Mouse (Mus musculus): ENCODE data around the gene Fan1. TPM values are rescaled to one million over a fixed set of nuclear protein-coding genes. Genes with fewer than 3 reads are reported as not detected.

Fan1 gene
- 10 to 100 TPM; 12.7 to 16.2 TPM for total RNA-seq (2023)

GRCm38 (mm10) chr7:64373830-64374562 lies at the start of gene Fan1:
Gene Fan1, minus strand, starts transcription at chr7:64374095.

DNA sequence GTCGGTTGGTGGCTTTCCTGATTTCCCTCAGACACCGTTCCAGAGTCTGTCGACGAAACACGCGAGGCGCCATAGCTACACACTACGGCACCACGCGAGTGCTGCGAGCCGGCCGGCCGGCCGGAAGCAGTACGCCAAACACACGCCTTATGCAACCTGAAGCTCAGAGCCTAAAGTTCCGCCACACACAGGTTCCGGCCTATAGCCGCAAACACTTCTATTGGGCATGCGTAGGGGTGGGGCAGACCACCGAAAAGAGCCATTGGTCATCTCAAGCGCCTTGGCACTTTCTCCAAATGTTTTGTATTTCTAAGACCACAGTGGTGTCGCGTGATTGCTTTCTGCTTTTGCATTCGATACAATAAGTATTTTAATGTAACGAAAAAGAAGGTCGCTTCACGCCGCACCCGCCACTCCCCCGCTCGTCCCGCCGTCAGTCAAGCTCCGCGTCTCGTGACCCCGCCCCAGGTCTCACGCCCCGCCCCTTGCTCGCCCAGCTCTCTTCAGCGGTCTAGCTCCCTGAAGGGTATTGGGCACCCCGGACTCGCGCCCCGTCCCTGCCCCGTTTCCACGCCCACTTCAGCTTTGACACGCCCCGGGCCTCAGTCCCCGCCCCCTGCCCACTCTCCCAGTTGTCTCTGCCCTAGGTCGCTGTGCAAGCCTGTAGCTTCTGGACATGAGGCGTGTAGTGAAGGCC lies 18.4 kb upstream of the Fan1 start, which contains the start of the genes Mphosph10 and Mcee:
Gene Mphosph10, minus strand, starts transcription at position 147 of the 697 bp plus-strand sequence.
Gene Mcee, plus strand, starts transcription at position 486 of the 697 bp plus-strand sequence.

Other genes with a start within 250 kb of the Fan1 start
- 10 to 100 TPM; 19.3 to 24.9 TPM for gene Trpm1, start 220.3 kb downstream of the Fan1 start, total RNA-seq (2023)
- 10 to 100 TPM; 11.7 to 17.4 TPM for gene Mtmr10, start 86.4 kb downstream of the Fan1 start, total RNA-seq (2023)
- 10 to 100 TPM; 54.6 to 57.2 TPM for gene Mphosph10, start 18.2 kb upstream of the Fan1 start, total RNA-seq (2023)
- 10 to 100 TPM; 10.1 to 11.3 TPM for gene Mcee, start 18.5 kb upstream of the Fan1 start, total RNA-seq (2023)
- not detected for gene Apba2, start 127.6 kb upstream of the Fan1 start, total RNA-seq (2023)